Mouse (Mus musculus) CD4-positive, CD25-positive, alpha-beta regulatory T cell, adult 2 months (primary cell): Measurements from ENCODE around the gene Atf6.
A peak's percentile ranks its signal among the peaks of the same experiment; 100 is the strongest.

Experiments used
- DNase-seq: peaks from one replicate; pipeline ENCODE4 v3.0.0-alpha.2; 2012; ENCODE audit warnings: low read depth, low spot score

Gene Atf6

DNA sequence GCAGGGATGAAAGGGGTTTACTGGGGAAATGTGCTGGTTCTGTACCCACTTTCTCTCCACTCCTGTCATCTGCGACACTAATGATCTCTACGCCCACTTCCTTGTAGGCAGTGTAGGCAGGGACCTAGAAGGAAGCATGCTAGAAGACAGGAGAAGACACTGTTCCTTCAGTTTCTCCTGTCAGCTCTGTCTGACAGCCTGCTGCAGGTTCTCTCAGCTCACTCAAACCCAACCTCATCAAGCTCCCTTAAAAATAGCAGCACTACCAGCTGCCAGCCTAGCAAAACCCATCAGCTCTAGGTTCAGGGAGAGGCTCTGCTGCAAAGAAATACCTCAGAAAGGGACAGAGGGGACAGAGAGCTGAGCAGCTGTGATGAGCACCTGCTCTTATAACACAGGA lies 17.6 kb downstream of the Atf6 start:
- DNase-seq: no peak

DNA sequence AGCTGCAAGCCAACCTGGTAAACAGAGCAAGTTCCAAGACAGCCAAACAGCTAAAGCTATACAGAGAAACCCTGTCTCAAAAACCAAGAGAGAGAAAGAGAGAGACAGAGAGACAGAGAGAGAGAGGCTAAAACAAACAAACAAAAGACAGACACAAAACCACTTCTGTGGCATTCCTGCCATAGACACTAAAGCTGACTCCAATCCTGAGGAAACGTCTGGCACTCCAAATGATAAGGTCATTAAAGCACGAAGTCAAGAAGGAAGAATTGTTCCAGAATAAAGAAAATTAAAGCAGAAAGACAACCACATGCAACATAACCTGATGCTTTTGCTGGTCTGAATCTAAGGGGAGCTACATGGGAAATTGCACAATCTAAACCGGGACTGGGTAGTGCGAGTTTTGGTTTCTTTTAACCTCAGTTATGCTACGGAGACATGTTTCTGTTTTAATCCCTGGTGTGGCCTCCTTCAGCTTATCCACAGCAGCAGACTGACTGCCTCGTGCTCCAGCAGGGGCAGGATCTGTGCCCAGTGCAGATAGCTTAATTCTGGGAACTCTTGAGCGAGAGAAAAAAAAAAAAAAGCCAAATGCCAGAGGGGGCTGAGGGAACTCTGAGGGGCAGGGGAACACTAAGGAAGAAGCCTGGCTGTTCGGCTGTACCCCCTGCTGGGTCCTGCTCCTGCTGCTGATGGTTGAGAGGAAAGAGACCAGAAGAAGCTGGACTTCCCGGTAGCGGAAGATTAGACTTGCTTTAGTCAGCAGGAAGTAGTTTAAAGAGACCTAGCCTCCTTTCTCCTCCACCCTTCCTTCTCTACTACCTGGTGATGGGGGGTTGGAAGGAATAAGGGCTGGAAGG lies 21.9 kb downstream of the Atf6 start:
- DNase-seq: no peak

DNA sequence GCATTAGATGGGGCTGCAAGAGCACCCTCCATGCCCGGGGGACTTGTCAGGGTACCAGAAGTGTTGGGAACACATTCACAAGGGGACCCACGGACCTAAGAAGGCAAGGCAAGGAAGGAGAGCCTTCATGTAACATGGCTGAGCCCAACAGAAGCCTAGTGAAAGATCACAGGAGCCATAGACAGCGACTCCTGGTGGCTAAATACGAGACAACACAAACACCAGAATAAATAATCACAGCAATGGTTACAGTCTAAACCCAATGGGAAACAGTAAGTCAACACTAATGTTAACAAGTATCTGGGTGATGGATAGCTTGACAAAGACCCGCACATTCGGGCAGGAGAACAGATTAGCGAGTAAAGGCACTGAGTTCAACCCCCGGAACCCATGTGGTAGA lies 23.2 kb downstream of the Atf6 start:
- peak; percentile 73 for DNase-seq

DNA sequence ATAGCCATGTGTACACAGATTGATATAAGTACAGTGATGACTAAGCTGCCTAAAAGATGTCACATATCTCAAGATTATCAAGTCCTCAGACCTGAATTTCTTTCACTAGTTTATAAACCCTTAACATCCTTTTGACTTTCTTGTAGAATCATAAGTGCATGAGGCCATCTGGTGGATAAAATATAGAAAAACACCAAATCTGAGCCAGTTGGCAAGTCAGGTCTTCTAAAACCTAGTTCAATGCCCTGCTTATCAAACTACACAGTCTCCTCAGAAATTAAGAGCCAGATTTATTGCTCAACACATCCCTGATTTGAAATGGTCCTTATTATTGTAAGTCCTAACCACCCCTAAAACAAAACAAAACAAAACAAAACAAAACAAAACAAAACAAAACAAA lies 27.9 kb downstream of the Atf6 start:
- peak; percentile 50 for DNase-seq

DNA sequence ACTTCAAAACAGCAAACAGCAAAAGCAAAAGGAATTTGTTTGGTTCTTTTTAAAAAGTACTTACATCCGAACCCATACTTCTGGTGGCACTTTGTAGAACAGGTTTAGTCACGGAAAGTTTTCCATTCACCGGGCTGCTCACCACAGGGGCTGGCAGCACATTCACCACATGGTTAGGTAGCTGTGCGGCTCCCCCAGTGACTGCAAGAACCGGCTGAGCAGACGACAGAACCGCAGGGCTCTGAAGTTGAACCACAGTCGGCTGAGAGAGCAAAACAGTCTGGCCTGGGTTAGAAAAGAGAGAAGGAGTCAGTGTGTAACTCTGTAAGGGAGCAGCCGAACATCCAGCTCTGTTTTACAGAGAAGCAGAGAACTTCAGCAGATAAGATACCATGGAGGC lies 32.8 kb downstream of the Atf6 start:
- no peak for DNase-seq

DNA sequence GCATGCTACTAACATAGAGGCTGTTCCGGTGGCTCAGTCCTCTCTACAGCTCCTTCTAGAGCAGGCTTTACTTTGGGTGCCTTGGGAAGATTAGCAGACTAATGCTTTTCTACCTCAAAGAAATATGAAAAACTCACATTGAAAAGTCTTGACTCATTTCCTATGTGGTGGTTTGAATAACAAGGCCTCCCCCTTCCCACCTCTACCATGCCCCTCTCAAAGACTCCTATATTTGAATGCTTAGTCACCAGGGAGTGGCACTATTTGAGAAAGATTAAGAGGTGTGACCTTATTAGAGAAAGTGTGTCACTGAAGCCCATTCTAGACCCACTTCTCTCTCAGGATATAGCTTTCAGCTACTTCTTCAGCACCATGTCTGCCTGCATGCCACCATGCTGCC lies 37.8 kb downstream of the Atf6 start:
- DNase-seq: no peak

DNA sequence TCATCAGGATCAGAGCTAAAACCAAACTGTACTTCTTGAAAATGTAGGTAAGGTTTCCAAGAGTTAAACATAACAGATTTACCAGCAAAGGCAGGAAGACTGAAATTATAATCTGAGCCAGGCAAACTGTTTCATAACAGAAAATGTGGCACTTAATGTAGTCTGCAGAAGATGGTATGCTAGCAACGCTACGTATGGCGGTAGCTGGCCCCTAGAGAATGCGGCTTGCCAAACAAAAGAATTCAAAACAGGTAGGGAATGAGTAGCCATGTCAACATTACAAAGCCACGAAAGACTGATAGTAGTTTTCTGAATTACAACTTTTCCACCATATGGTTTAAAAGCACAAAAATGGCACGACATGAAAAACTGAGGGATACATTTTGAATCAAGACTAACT lies 38.2 kb downstream of the Atf6 start:
- DNase-seq: no peak

DNA sequence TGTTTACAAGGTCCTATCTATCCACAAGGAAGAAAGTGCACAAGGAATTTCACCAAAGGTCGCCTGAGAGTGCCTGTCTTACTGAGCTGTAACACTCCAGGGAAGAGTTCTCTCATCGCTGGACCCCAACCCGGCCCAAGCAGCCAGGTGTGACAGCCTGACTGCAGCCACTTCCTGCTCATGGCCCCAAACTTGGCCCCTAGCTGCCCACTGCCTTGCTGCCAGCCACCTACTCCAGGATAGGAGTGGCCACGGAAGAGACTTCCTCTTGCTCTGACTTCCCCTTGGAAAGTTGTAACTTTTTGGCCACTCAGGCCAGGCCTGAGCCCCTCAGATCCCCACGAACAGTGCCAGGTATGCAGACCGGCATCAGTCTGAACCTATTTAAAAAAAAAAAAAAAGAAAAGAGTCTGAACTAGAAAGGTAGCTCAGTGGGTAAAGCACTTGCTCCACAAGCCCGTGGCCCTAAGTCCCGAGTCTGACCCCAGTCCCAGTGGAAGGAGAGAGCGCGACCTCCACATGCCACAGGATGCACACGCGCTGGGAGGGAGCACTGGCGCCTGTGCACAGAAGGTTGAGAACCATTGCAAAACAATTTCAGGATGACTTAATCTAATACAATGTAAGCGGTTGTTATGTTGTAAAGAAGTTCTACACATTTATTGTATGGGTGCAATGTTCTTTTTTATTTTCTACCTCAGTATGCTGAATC lies 47.3 kb downstream of the Atf6 start:
- DNase-seq: no peak

DNA sequence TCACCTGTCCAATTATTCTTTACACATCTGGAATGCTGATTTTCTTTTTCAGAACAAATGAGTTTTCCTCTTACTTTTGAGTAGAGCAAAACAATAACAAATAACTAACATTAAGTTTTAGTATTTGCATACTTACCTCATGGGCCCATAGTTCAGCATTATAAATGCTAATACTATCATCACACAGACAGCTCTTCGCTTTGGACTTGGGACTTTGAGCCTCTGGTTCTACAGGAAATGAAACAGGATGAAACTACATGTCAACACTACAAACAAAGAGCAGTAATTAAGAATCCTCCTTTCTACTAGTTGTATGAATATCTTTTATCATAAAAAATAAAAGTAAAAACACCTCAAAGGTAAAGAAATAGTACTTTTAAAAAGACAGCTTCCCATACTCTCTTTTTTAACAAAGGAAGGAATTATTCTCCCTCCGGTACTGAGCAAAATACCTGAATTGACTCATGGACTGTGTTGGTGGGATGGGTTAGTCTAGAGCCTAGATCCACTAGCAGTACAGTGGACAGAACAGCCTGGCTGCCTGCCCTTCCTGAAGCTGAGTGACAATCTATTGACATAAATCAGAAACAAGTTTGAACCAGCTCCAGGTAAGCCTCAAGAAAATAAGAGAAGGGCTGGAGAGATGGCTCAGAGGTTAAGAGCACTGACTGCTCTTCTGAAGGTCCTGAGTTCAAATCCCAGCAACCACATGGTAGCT lies 52.1 kb downstream of the Atf6 start:
- no peak for DNase-seq

DNA sequence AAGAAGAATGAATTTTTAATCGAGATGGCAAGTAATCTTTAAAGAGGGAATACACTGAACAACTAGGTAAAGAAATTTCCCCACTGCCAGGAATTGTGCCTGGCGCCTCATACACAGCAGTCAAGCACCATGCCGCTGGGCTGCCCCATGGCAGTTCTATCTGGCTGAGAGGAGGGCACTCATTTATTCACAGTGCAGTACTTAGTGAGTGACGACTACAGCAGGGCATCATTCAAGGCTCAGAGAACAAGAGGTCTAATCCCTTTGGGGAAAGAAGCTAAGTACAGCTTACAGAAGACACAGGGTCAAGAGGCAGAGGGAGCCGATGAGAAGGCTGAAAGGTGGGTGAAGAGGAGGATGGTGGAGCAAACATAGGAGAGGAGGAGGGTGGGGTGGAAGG lies 54.7 kb downstream of the Atf6 start:
- DNase-seq: no peak

DNA sequence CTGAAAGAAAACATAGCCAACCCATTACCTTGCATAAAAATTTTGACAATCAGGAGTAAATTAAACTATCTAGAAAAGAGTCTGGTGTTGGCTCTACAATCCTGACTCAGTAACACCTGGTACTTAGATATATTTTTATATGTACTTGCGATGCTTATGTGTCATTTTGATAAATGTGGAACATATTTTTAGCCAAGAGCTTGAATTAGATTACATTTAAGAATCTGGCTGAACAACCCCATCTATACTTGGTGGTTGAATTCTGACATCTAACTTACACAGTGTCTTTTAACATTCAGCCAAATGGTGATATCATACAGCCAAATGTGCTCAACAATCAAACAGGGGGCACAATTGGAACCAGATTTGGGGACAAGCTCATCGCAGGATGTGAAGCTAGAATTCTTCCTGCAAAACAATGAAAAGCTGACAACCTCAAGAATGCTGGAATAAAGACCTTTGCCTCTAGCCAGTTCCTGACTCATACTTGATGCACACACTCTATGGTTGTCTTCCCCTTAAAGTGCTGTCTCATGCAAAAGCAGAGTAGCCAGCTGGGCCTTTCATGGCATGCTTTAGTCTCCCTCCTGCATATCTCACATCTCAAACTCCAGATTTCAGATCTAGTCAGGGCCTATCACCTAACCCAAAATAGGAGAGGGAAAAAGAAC lies 59.8 kb downstream of the Atf6 start:
- no peak for DNase-seq

DNA sequence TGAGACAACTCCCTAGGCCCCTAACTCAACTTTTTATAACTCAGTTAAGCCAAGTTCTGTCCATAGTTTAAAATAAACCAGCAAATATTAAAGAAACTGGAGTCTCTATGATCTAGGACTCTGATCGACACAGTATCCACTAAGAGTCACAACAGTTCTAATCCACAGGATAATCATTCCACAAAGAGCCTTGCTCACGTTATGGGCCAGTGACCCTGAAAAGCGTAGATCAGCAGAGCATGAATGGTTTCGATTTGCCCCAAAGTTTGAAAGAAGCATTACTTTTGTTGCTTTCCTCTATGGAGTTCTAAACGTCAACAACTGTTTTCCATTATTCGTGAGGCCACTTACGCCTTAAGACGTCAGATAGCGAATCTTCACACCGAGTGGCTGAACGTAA lies 62.9 kb downstream of the Atf6 start:
- no peak for DNase-seq

DNA sequence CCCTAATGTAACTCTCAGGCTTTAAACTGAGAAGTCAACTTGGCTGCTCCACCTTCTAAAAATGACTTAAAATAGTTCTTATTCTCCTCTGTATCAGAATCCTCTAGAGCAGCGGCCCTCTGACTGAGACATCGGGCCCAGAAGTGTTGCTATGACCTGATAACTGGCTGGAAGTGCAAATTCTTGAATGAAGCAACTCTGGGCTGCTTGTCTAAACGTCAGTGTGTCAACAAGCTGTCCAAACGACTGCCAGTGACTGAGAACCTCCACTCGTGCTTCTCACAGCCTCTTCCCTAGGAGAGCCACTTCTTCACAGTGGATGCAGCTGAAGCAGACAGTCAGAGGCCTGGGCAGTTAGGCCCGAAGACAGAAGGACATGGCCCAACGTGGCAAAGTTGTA lies 64.9 kb downstream of the Atf6 start:
- no peak for DNase-seq

DNA sequence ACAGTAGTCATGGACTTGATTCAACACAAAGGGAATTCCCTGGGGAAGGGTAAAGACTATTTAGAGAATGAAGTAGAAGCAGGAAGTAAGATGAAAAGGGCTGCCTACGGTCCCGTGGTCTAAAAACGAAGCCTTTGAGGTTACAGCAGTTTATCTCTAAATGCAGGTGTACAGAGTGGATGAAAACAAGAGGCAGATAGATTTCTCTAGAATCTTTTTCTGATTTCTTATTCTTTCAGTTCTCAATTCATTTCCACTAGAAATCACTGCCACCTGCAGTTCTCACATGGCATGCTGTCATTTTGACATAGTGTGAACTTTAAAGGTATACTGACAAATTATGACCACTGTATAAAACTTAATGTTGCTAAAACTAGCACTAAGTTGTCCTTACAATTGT lies 66.9 kb downstream of the Atf6 start:
- DNase-seq: peak; percentile 5

DNA sequence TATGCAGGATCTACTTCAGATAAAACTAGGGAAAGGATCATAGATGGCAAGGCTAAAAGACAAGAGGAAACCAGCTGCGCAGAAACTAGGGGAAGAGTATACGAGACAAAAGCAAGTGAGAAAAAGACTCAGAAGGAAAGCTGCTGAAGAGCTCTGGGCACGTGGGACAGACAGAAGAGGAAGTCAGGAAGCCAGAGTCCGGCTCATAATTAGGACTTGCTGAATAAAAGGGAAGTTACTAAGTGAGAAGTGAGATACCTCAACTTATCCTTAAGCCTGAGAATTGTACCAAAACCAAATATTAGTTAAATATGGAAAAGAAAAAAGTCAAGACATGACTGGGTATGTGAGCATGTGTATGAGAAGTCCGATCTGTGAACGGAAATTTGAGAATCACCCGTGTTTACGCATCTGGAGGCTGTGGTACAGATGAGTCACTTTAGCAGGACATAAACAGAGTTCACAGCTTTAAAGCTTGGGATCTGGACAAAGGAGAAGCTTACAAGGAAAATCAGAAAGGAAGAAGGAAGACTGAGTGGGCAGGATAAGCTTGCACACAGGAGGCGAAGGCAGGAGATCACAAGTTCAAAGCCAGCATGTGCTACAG lies 71.7 kb downstream of the Atf6 start:
- no peak for DNase-seq

DNA sequence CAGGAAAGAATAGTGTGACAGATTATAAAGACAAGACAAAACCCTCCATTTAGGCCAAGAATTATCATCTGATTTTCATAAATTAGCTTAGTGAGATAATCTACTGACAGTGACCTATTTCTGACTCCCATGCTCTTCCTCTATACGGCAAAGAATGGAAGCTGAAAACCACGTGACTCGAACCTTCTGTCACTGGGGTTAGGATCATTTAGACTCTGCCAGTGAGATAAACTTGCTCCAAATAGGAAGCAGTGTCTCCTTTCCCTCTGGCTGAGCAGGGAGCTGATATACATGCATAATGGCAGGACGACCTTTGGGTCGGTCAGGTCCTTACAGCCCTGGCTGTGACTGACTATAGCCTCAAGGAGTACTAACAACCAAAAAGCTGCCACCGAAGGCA lies 76.0 kb downstream of the Atf6 start:
- DNase-seq: no peak

DNA sequence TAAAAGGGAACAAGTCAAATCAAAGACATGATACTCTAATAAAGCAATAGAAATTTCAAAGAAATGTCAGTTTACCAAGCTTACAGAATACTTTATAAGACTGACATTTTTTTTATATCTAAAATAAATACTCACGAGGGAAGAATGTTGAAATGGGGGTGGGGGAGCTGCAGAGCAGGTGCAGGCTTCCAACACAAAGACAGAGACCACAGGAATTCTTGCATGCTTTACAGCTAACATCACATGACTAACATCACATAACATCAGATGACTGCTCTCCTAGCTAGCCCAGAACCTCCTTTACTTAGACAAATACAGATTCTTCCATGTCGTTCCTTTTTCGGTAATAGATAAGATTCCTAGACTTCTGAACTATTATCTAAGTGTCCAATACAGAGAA lies 76.6 kb downstream of the Atf6 start:
- no peak for DNase-seq

DNA sequence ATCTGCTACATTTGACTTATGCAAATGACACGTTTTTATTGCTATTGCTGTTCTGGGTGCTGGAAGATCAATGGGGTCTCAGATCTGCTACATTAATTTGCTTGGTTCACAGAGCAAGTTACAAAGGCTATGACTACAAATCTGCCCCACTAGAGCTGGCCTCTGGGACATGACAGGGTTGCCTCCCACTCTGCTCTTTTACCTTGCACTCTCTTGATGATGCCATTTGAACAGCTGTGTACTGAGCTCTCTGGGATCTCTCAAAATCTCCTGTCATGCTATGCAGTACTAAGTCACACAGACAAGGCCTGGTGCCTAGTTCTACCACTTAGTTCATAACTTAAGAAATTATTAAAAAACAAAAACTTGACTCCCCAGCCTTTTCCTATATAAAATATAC lies 79.9 kb downstream of the Atf6 start:
- DNase-seq: no peak

DNA sequence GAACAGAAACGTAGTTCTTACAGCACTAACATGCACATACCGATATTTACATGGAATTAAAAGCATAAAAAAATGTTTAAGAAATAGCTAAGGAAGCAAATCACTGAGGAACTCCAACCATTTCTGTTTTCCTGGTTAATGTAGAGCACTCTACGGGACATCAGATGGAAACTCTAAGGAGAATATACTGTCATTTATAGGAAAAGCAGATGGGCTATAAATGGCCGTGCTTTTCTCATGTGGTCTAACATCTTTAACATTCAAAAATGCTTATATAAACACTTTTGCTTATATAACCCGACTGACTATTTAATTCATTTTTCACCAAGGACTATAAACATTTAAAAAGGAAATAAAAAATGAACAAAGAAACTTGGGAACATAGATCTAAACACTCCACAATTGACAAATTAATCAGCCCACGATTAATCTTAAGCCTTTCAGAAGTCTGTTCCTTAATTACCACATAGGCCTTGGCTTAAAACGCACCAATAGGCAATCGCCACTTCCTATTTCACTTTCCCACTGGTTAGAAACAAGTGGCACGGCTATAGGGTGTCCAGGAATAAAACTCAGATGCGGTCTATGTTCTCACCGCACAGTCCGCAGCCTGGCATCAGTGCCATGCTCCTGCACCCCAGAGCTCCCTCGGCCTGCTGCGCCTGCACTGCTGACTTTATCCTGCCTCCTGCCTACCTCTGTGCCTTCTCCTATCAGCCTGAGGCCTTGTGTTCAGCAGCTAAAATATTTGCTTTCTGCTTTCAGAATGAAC lies 80.8 kb downstream of the Atf6 start:
- DNase-seq: no peak

DNA sequence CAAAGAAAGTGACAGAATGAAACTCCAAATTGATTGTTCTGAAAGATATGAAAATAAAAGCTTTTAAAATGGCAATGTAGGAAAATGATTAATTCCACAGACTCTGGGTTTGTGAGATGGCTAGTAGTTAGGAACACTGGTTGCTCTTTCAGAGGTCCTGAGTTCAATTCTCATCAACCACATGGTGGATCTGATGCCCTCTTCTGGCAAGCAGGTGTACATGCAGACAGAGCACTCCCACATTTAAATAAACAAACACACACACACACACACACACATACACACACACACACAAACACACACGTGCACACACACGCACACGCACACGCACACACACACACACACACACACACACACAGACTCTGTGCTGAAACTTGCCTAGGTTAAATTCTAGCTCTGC lies 89.9 kb downstream of the Atf6 start:
- DNase-seq: no peak

DNA sequence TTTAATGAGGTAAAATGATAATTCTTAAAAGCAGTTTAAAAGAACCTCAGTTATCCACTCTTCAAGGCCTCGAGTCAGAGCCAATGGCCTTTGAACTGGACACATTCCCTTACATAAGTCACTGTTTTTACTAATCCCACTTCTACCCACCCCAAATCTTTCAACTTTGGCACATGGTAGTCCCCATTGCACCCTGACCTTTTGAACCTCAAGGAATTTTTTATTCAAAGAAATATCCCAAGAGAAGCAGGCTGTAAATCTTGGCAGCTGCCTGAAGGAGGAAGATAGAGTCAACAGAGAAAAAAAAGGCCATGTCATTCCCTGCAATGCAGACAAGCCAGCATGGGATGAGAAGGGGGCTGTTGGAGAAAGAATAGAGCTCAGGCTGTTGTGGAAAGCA lies 93.1 kb downstream of the Atf6 start:
- DNase-seq: no peak
